Mouse (Mus musculus) heart, embryonic 14.5 days (tissue): ENCODE measurements at regions not wholly inside any gene's neighbourhood (a gene's known extent, or its start where the extent isn't known, plus 50 kb on each side); places are given as distances from the start of the nearest gene placed in this dataset.
A peak's percentile ranks its signal among the peaks of the same experiment; 100 is the strongest.

Source experiments
- ATAC-seq: fragments of 200-750 bp; cut with Nextera tagmentation; 2 replicates; pipeline ENCODE4 v1.8.0; 2017; ENCODE audit warnings: low read depth, moderate TSS enrichment; ENCODE audit not compliant: insufficient number of reproducible peaks, insufficient read depth, low FRiP score
- H3K27ac ChIP-seq, 2 experiments: fragments of 200-500 bp in 1 of 2; fragments of 300-500 bp in 1 of 2; sonication (generic) in 1 of 2; replicated peaks in 1 of 2; 2 replicates each; pipeline ENCODE4 v1.5.1; 2012 to 2014; ENCODE audit warnings: low read depth in 2 of 2, low read length in 2 of 2, control low read depth in 1 of 2, mild to moderate bottlenecking in 1 of 2, mixed read lengths in 1 of 2; ENCODE audit not compliant: control insufficient read depth in 1 of 2, insufficient read depth in 1 of 2
- H3K27me3 ChIP-seq: fragments of 300-500 bp; sonication (generic); 2 replicates; pipeline ENCODE4 v1.6.1; 2014; ENCODE audit warnings: mild to moderate bottlenecking, low read length, control low read depth; ENCODE audit not compliant: control insufficient read depth, insufficient read depth
- H3K36me3 ChIP-seq: fragments of 300-500 bp; sonication (generic); 2 replicates; pipeline ENCODE4 v1.6.1; 2014; ENCODE audit warnings: mild to moderate bottlenecking, control low read depth, low read length, mixed read lengths; ENCODE audit not compliant: control insufficient read depth, insufficient read depth
- H3K4me1 ChIP-seq, 2 experiments: fragments of 200-500 bp in 1 of 2; fragments of 300-500 bp in 1 of 2; sonication (generic) in 1 of 2; 2 replicates each; pipeline ENCODE4 v1.6.1; 2012 to 2014; ENCODE audit warnings: low read length in 2 of 2, control low read depth in 1 of 2, mixed read lengths in 1 of 2; ENCODE audit not compliant: control insufficient read depth in 2 of 2, insufficient read depth in 2 of 2
- H3K4me2 ChIP-seq: fragments of 300-500 bp; sonication (generic); 2 replicates; pipeline ENCODE4 v1.6.1; 2014; ENCODE audit warnings: mild to moderate bottlenecking, low read length
- H3K4me3 ChIP-seq, 2 experiments: fragments of 200-500 bp in 1 of 2; fragments of 300-500 bp in 1 of 2; sonication (generic) in 1 of 2; 2 replicates each; pipeline ENCODE4 v1.5.1; 2012 to 2014; ENCODE audit warnings: low read length in 2 of 2, mild to moderate bottlenecking in 2 of 2, control low read depth in 1 of 2, low read depth in 1 of 2, moderate library complexity in 1 of 2; ENCODE audit not compliant: control insufficient read depth in 1 of 2, insufficient read depth in 1 of 2
- H3K9ac ChIP-seq: fragments of 300-500 bp; sonication (generic); 2 replicates; pipeline ENCODE4 v1.6.1; 2014; ENCODE audit warnings: mild to moderate bottlenecking, low read length
- H3K9me3 ChIP-seq: fragments of 300-500 bp; sonication (generic); 2 replicates; pipeline ENCODE4 v1.6.1; 2016; ENCODE audit warnings: low read length, control low read depth; ENCODE audit not compliant: control insufficient read depth
- WGBS: fragments of 180-500 bp; shearing (Covaris S2); extraction: QIAGEN DNeasy Blood & Tissue Kit; methylation state at CpG from one replicate; pipeline ENCODE4 v1.1.7; 2014; 5-methylcytosine and 5-hydroxymethylcytosine counted together

GRCm38 (mm10) chr15:94049638-94050273, 415.5 kb downstream of the Adamts20 start:
- WGBS, result 68% methylated on average over 5 of the region's 5 CpGs
- Histone ChIP-seq H3K4me1 (peaks cover 3 to 7% of the 10 kb centered on the region in 2 experiments; a peak in 2 of 4 replicates), H3K36me3 (no peaks in the 10 kb centered on the region), H3K4me3 (no peak overlapping the region), H3K27ac (no peak overlapping the region), H3K9me3 (peaks cover 2% of the 10 kb centered on the region; the same call in 1 of the 2 replicates), H3K4me2 (no peak overlapping the region), H3K9ac (no peak overlapping the region), H3K27me3 (no peaks in the 10 kb centered on the region)
- no peak for ATAC-seq

- Histone ChIP-seq H3K9ac (no peak overlapping the region), H3K4me3 (no peak overlapping the region), H3K27ac (no peak overlapping the region), H3K36me3 (no peaks in the 10 kb centered on the region), H3K9me3 (peaks cover 7% of the 10 kb centered on the region; the same call in 1 of the 2 replicates), H3K27me3 (no peaks in the 10 kb centered on the region), H3K4me2 (no peak overlapping the region), H3K4me1 (peaks cover 3 to 8% of the 10 kb centered on the region in 2 experiments; a peak in 2 of 4 replicates)
- WGBS, result 92% methylated on average over 6 of the region's 6 CpGs
- no peak for ATAC-seq
These were observed 419.0 kb downstream of the Adamts20 start for GRCm38 (mm10) chr15:94046186-94046585.

- Histone ChIP-seq H3K36me3 (no peaks in the 10 kb centered on the region), H3K4me1 (peaks cover 3 to 8% of the 10 kb centered on the region in 2 experiments; a peak in 2 of 4 replicates), H3K27me3 (no peaks in the 10 kb centered on the region), H3K4me3 (peak overlapping the region; percentile 11 to 20), H3K4me2 (peak overlapping the region; percentile 61), H3K9me3 (peaks cover 7% of the 10 kb centered on the region; the same call in 1 of the 2 replicates), H3K27ac (no peak overlapping the region), H3K9ac (no peak overlapping the region)
- no peak for ATAC-seq
- WGBS, result 26% methylated on average over 18 of the region's 18 CpGs
These were observed 420.0 kb downstream of the Adamts20 start for GRCm38 (mm10) chr15:94045131-94045756.

GRCm38 (mm10) chr15:94032957-94033356, 432.3 kb downstream of the Adamts20 start:
- H3K4me3 ChIP-seq, result no peak overlapping the region
- H3K4me2 ChIP-seq, result no peak overlapping the region
- no peak for ATAC-seq
- no peak overlapping the region for H3K9ac ChIP-seq
- no peaks in the 10 kb centered on the region for H3K27me3 ChIP-seq
- H3K27ac ChIP-seq, result no peak overlapping the region
- H3K9me3 ChIP-seq, result no peaks in the 10 kb centered on the region
- 66% methylated on average over 2 of the region's 2 CpGs for WGBS
- H3K4me1 ChIP-seq, result no peaks in the 10 kb centered on the region
- no peaks in the 10 kb centered on the region for H3K36me3 ChIP-seq

- Histone ChIP-seq H3K9me3 (no peaks in the 10 kb centered on the region), H3K27me3 (no peaks in the 10 kb centered on the region), H3K4me3 (no peak overlapping the region), H3K4me1 (peaks cover 20 to 29% of the 10 kb centered on the region in 2 experiments), H3K4me2 (peak overlapping the region; percentile 21), H3K36me3 (no peaks in the 10 kb centered on the region), H3K9ac (no peak overlapping the region), H3K27ac (peak overlapping the region; percentile 74 to 75)
- 51% methylated on average over 16 of the region's 16 CpGs for WGBS
- no peak for ATAC-seq
These were observed 430.5 kb upstream of the Prickle1 start for GRCm38 (mm10) chr15:94025996-94026696.

- Histone ChIP-seq H3K4me3 (no peak overlapping the region), H3K9ac (peak overlapping the region; percentile 13; the same call in 1 of the 2 replicates), H3K36me3 (no peaks in the 10 kb centered on the region), H3K9me3 (no peaks in the 10 kb centered on the region), H3K27me3 (no peaks in the 10 kb centered on the region), H3K27ac (peak overlapping the region; percentile 51 to 74), H3K4me1 (peaks cover 20 to 29% of the 10 kb centered on the region in 2 experiments), H3K4me2 (peak overlapping the region; percentile 21; the same call in 1 of the 2 replicates)
- 53% methylated on average over 20 of the region's 20 CpGs for WGBS
- ATAC-seq, result no peak
These were observed 429.7 kb upstream of the Prickle1 start for GRCm38 (mm10) chr15:94025239-94025971.

GRCm38 (mm10) chr15:94024806-94025205, 429.1 kb upstream of the Prickle1 start:
- Histone ChIP-seq H3K9ac (no peak overlapping the region), H3K4me2 (no peak overlapping the region), H3K27me3 (no peaks in the 10 kb centered on the region), H3K27ac (peak overlapping the region; percentile 68 to 75; a peak in 3 of 4 replicates), H3K4me3 (no peak overlapping the region), H3K9me3 (no peaks in the 10 kb centered on the region), H3K36me3 (no peaks in the 10 kb centered on the region), H3K4me1 (peaks cover 20 to 29% of the 10 kb centered on the region in 2 experiments)
- ATAC-seq, result no peak
- WGBS, result 52% methylated on average over 3 of the region's 3 CpGs
